ENCODE assay signal across 10 mouse cellular contexts in the genomic region with DNA sequence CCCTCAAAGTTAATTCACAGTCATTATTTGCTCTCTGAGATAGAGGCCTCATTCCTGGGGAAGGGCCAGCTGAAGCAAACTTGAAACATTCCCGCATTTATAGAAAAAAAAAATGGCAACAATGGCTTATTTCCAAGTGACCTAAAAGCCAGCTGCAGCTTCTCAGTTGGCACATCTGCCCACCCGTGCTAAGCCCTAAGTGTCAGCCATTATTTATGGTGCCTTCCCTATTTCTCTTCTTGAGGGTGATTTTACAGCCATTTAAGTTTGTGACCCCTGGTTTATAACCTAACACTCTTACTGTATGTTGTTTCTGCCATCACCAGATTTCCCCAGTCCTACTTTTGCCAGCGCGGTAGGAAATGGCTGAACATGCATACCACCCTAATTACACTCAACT. TPM values are rescaled to one million over a fixed set of nuclear protein-coding genes. Genes with fewer than 3 reads are reported as not detected.
DNase-seq lines count a peak whose midpoint lies in the region; ATAC-seq and TF ChIP-seq lines count a peak whose summit lies in the region.
"Had no signal": no experiment of that assay in that cellular context is flagged by ENCODE, and none has a peak within 500 bp of the region (broad histone marks: within the 10 kb centered on the region; RNA-seq: fewer than 3 reads in every experiment).

No protein-coding gene starts in this region.

- peak overlapping the region; percentile 77 for H3K4me3 ChIP-seq in gastrocnemius, adult 2 months
- H3K4me3 ChIP-seq in lung, embryonic 15.5 days = no peak overlapping the region
- no peak overlapping the region for H3K4me3 ChIP-seq in limb, embryonic 12.5 days (replicated peaks)
- no peak overlapping the region; the same call in 1 of the 2 replicates for H3K4me3 ChIP-seq in neural tube, embryonic 15.5 days (replicated peaks)

- peak overlapping the region; percentile 96 for H3K27ac ChIP-seq in gastrocnemius, adult 2 months
- H3K27ac ChIP-seq in lung, embryonic 15.5 days = peak overlapping the region; percentile 18; the same call in 1 of the 2 replicates
- H3K27ac ChIP-seq in limb, embryonic 12.5 days = no peak overlapping the region
- H3K27ac ChIP-seq in neural tube, embryonic 15.5 days (replicated peaks) = peak overlapping the region; percentile 92

- peak; percentile 56; the same call in 1 of the 2 replicates for ATAC-seq in lung, embryonic 15.5 days (ENCODE audit: borderline replicate concordance, extremely low read depth, low FRiP score, low TSS enrichment)
- ATAC-seq in limb, embryonic 12.5 days (ENCODE audit: insufficient number of reproducible peaks, insufficient read depth, low FRiP score, low TSS enrichment, low read depth) = no peak
- ATAC-seq in neural tube, embryonic 15.5 days (ENCODE audit: low FRiP score) = no peak; the same call in none of the 2 replicates

- TF ChIP-seq CTCF in gastrocnemius, adult 2 months (IDR thresholded peaks at IDR 0.05) = no peak

- DNase-seq in gastrocnemius, adult 2 months = no peak
- DNase-seq in gastrocnemius, postnatal 10 days = no peak
- no peak for DNase-seq in lung, postnatal 36 days
- no peak for DNase-seq in right cerebral cortex, adult 18-20 months
- DNase-seq in adrenal gland, postnatal 14 days = no peak
- DNase-seq: cerebellum, adult 8-10 months; kidney, adult 2 months had no signal

- H3K9ac ChIP-seq in lung, embryonic 15.5 days = no peak overlapping the region
- H3K9ac ChIP-seq in limb, embryonic 12.5 days (replicated peaks) = no peak overlapping the region
- H3K9ac ChIP-seq in neural tube, embryonic 15.5 days (replicated peaks) = no peak overlapping the region

- 23% methylated on average over 4 of the region's 4 CpGs for WGBS in lung, embryonic 15.5 days
- 17% methylated on average over 4 of the region's 4 CpGs for WGBS in limb, embryonic 12.5 days
- WGBS in neural tube, embryonic 15.5 days = 14% methylated on average over 4 of the region's 4 CpGs

- H3K4me2 ChIP-seq in lung, embryonic 15.5 days = peak overlapping the region; percentile 86; the same call in 1 of the 2 replicates
- H3K4me2 ChIP-seq in limb, embryonic 12.5 days = peak overlapping the region; percentile 98
- H3K4me2 ChIP-seq in neural tube, embryonic 15.5 days = peak overlapping the region; percentile 96

- intact Hi-C loops in gastrocnemius, adult 2 months (cut with DNase I) = loop anchor here (5.0 kb wide), 1 partner anchor 96 kb away; the partner anchor contains the start of gene Mgll

- H3K36me3 ChIP-seq in lung, embryonic 15.5 days = no peaks in the 10 kb centered on the region
- no peaks in the 10 kb centered on the region for H3K36me3 ChIP-seq in limb, embryonic 12.5 days
- no peaks in the 10 kb centered on the region for H3K36me3 ChIP-seq in neural tube, embryonic 15.5 days

- H3K9me3 ChIP-seq in lung, embryonic 15.5 days = no peaks in the 10 kb centered on the region
- H3K9me3 ChIP-seq in limb, embryonic 12.5 days = no peaks in the 10 kb centered on the region
- H3K9me3 ChIP-seq in neural tube, embryonic 15.5 days (replicated peaks) = no peaks in the 10 kb centered on the region

- peaks cover 16% of the 10 kb centered on the region for H3K4me1 ChIP-seq in lung, embryonic 15.5 days
- peaks cover 7% of the 10 kb centered on the region; the same call in 1 of the 2 replicates for H3K4me1 ChIP-seq in limb, embryonic 12.5 days (replicated peaks)
- peaks cover 28% of the 10 kb centered on the region for H3K4me1 ChIP-seq in neural tube, embryonic 15.5 days

- no peaks in the 10 kb centered on the region for H3K27me3 ChIP-seq in lung, embryonic 15.5 days
- H3K27me3 ChIP-seq in limb, embryonic 12.5 days = peaks cover 11% of the 10 kb centered on the region; the same call in 1 of the 2 replicates
- no peaks in the 10 kb centered on the region for H3K27me3 ChIP-seq in neural tube, embryonic 15.5 days (replicated peaks)

RNA-seq across cellular contexts. Expression of gene Kbtbd12, which starts 11.3 kb away (rescaled TPM):
- 10 to 100 TPM; 71.2 to 96.1 TPM for total RNA-seq in gastrocnemius, adult 2 months (2021)
- 10 to 100 TPM; 41.8 to 45.9 TPM for total RNA-seq in gastrocnemius, postnatal 10 days (2021)
- 0.54 and 1.4 TPM in 2 replicates for polyA plus RNA-seq in lung, embryonic 15.5 days (2015; fragmentation: Nextera tagmentation; extraction: Ambion mirVana)
- 0.31 TPM in 1 of 2 replicates, not detected in the other for polyA plus RNA-seq in limb, embryonic 12.5 days (2016; fragmentation: Nextera tagmentation; extraction: Ambion mirVana)
- 0.36 and 1.4 TPM in 2 replicates for polyA plus RNA-seq in neural tube, embryonic 15.5 days (2015; fragmentation: Nextera tagmentation; extraction: Ambion mirVana)
- total RNA-seq in adrenal gland, postnatal 14 days (2021) = 0.52 and 0.86 TPM in 2 replicates

Comparison
In these comparisons a context has a peak if more than half of its experiments do, and no peak if none do; other contexts are left out.
1. RNA of gene Kbtbd12, which starts 11.3 kb away (total RNA-seq): 71.2 to 96.1 TPM in gastrocnemius, adult 2 months and 41.8 to 45.9 TPM in gastrocnemius, postnatal 10 days; 0.52 to 0.86 TPM in adrenal gland, postnatal 14 days; every median in the first group is over 10 times any median in the second.
2. Peak in every context shown above with its lines, with median percentiles within 50 percentile points of each other: H3K4me2 ChIP-seq.